Mouse (Mus musculus): ENCODE results near the gene C1qa. TPM values are rescaled to one million over a fixed set of nuclear protein-coding genes. Genes with fewer than 3 reads are reported as not detected.

Gene C1qa
- total RNA-seq, 1 experiment from 2014 or later = 28.7 TPM

- DNase-seq = no peak
These were observed 551 bp upstream of the C1qa start for GRCm38 (mm10) chr4:136899154-136899553.

DNA sequence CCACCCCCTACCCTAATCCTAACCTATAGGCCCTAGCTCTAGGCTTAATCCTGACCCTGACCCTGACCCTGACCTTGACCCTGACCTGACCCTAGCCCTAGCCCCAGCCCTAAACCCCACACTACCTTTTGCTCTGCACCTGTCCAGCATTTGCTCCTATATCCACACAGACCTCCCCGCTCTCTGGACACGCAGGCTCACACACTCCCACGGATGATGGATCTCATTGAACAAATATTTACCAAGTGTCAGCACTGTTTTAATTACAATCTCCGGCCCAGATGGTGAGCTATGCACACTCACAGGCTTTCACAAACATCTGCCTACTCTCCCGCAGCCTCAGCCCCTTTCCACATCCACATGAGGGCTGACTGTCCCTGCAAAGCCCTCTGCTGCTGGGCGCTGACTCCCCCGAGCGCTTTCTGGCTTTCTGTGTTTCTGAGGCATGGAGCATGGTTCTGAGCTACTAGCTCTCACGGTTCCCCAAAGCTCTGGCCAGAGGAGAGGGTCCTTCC lies 462 bp downstream of the C1qa start:
- no peak for DNase-seq

GRCm38 (mm10) chr4:136896461-136896860 lies 2.1 kb downstream of the C1qa start:
- no peak for DNase-seq

DNA sequence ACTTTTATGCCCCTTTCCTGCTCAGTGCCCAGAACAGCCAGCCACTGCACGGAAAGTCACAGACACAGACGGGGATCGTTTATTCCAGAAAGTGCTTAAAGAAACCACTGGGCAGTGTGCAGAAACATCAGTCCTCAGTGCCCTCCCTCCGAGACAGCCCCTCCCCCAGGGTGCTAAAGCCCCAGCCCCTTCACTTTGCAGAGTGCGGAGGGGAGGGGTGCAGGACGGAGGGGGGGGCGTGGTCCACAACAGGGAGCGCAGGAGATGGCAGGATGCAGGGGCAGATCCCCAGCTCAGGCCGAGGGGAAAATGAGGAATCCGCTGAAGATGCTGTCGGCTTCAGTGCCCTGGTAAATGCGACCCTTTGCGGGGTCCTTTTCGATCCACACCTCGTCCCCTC lies 2.7 kb downstream of the C1qa start:
- DNase-seq = no peak

GRCm38 (mm10) chr4:136894821-136895220 lies 3.8 kb downstream of the C1qa start:
- no peak for DNase-seq

DNA sequence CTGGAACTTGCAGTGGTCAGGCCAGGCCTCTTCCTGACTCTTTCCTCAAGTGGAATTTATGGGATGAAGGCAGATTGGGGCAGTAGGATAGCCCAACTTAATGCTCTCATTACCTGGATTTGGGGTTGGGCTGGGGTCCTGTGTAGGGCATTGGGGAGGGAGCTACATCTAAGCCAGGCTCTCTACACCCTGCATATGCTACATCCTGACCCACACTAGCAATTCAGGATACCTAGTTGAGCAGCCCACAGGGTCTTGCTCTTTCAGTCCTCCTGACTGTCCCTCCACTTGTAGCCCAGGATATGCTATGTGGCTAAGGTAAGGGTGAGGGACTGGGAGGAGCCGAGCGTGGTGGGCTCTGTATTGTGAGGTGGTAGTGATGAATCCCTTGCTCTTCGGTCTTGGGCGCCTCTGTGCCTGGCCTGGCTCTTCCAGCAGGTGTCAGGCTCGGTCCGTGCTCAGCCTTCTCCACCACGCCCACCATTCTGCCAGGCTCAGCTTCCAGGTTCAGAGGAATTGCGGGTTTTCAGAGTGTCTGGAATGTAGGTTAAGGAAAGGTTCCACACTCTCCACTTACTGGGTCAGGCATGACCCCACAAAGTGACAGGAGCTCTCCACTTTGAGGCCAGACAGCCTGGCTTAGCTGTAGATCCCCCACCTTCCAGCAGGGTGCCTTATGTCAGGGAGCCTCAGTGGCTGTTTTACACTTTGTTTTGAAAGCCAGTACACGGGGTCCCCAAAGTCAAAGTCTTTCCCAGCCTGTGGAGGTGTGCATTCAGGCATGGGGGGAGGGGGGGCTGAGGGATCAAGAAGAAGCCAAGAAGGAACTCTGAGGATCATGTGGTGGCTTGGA lies 4.7 kb downstream of the C1qa start:
- peak; percentile 34 for DNase-seq

GRCm38 (mm10) chr4:136892811-136893210 lies 5.8 kb downstream of the C1qa start, which contains the start of gene C1qc:
C1qc (minus strand) TSS chr4:136893065.
- DNase-seq = no peak

DNA sequence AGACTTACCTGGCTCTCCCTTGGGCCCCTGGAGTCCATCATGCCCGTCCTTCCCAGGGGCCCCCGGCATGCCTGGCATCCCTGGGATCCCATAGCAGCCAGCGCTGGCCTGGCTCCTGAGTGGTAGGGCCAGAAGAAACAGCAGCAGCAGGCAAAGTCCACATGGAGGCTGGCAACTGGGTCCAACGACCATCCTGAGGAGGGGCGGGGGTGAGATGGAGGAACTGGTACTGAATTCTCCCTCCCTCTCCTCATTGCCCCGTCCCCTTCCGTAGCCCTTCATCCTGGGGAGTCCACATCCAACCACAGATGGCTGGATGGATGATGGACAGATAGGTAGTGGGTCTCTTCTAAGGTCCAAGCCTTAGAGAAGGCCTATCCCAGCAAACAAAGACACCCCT lies 6.2 kb downstream of the C1qa start:
- DNase-seq = no peak

DNA sequence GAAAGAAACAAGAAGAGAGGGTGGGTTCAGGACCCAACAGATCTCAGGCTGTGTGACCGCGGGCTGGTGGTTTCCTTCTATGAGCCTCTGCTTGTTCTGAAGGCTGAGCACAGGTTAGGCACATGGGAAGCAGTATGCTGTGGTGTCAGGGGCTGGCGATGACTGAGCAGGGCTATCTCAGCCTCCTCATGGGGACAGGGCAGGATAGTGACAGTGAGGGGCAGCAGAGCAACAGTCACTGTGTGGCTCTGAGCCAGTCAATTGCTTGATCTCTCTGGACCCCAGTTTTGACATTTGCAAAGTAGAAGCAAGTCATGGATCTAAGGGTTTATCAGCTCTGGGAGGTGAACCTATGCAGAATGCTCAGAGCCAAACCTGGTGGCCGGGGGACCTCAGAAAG lies 7.5 kb downstream of the C1qa start:
- DNase-seq = no peak

GRCm38 (mm10) chr4:136889981-136890380 lies 8.6 kb downstream of the C1qa start:
- DNase-seq = no peak

- DNase-seq = no peak
These were observed 10.9 kb downstream of the C1qa start for GRCm38 (mm10) chr4:136887714-136888113.

GRCm38 (mm10) chr4:136886101-136886500 lies 12.5 kb downstream of the C1qa start, which contains the start of gene C1qb:
C1qb (minus strand) TSS chr4:136886187.
- DNase-seq = no peak

DNA sequence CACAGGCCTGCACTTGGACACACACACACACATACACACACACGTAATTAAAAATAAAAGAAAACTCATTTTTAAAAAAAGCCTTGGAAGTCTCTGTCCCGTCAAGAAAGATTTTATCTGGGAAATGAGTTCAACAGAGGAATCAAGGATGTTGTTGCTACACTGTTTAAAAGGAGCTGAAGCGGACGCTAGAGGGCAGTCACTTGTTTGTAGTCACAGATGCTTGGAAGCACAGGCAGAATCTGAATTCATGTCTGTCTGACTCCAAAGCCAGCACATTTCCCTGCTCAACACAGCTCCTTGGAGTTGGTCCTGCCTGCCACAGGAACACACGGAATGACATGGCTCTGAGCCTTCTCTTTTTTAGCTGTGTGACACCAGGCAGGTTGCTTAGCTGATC lies 20.0 kb downstream of the C1qa start:
- no peak for DNase-seq

- DNase-seq = no peak
These were observed 20.4 kb downstream of the C1qa start for GRCm38 (mm10) chr4:136878171-136878570.

DNA sequence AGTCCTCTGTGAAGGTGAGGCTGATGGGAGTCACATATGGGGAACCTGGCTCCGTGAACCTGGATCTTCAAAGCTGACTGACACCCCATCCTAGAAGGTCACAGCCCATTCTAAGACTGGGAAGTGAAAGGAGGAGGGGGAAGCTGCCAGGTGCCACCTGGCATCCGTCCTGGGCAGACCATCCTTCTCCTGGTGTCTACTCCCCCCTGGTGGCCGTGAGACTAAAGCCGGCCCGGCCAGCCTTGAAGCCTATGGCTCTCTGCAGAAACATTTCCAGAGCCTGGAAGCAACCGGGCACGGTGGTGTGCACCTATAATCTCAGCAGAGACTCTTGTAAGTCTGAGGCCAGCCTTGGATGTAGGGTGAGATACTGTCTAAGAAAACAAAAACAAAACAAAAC lies 21.6 kb downstream of the C1qa start:
- peak; percentile 59 for DNase-seq

DNA sequence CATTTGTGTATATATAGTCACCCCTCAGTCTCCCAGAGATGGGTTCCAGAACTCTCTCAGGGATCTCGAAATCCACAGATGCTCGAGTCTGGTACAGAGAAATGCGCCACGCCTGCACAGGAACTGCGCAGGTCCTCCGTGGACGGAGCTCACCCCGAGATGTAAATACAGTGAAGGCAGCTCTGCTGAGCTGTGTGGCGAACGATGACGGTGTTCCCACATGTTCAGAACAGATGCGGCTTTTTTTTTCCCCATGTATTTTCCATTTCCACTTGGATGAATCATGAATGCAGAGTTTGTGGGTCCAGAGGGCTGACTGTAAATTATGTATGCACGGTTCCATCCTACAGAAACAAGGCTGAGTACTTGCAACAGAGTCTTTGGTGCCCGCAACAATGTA lies 23.6 kb downstream of the C1qa start:
- DNase-seq = no peak

- no peak for DNase-seq
These were observed 30.2 kb downstream of the C1qa start for GRCm38 (mm10) chr4:136868371-136868770.

DNA sequence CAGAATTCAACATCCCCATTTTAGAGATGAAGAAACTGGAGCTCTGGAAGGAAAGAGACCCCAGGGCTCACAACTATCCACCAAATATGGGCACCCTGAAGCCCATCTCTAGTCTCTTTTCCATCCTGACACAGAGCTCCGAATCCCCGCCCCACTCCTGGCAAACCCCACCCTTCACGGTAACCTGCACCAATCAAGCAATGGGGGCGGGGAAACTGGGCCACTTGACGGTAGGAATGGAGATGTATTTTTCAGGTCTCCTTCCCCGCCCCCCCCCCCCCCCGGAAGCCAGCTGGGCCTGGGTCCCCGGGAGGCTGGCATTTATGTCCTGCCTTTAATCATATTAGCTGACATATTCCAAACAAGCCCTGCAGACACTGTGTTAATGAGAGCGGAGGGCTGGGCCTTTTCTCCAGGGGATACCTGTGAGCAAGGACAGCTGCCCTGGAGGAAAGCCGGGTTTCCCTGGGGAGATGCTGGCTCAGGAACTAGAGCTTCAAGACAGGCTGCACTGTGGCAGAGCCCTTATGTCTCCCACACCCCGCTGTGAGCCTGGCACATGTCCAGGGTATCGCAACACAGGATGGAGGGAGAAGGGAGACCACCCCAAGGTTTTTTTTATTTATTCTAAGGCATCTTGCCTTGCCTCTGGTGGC lies 30.8 kb downstream of the C1qa start:
- DNase-seq = no peak

- DNase-seq = no peak
These were observed 33.1 kb downstream of the C1qa start for GRCm38 (mm10) chr4:136865531-136865930.

DNA sequence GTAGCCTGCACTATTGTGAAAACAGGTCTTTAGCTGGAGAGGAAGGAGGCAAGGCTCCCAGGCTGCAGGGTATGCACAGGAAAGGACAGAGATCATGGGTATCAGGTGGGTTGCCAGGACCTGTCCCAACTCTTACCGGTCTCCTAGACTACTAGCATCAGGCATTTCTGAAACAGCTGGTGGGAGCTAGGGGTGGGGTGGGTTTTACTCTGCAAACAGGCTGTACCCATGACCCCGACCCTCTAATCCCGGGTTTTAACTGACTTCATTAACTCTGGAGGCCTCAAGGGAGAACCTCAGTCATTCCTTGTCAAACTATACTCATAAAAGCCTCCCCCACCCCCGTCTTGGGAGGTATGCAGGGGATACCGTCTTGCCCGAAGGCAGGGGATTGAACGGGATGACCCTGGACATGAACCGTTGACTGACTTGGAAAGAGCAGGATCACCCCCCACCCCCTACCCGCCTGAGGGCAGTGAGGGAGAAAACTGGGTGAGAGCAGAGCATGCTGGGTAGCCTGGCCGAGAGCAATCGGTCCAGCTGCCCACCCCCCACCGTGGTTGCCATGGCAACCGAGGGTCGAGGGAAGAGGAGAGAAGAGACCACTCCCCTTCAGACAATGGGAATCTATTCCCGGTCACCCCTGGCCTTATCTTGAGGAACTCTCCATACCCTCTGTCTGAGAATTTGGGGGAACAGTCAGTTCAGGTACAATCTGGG lies 33.7 kb downstream of the C1qa start:
- DNase-seq = no peak

DNA sequence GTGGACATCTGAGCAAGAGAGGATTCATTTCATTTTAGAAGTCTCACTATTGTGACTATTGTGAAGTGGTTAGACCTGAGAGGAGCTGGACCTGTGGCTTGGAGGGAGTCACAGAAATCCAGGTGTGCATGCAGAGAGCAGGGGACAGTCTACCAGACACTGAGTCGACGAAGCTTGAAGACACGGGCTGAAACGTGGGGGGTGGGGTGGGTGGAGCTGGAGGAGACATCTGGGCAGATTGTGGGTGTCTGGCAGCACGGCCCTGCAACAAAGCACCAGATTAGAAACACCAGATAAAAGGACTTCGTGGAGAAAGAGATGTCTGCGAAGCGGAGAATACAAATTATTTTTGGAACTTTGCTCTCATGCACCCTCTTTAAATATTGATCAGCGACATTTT lies 35.1 kb downstream of the C1qa start:
- no peak for DNase-seq

DNA sequence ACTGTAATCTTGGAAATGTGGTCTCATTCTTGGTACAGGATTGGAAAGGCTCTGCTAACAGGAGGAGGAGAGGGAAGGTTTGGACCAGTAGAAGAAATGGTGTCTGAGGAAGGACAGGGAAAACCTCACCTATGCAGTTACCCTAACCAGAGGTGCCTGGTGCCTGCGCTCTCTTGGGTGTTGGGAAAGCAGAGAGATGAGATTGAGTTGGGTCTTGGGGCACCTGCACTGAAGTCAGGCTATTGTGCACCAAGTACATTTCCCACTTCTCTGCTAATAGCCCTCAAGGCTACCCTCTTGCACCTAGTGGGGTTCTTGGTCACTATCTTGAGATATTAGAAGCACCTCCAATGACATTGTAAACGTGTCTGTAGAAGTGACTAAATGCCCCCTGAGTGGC lies 36.2 kb downstream of the C1qa start:
- no peak for DNase-seq

GRCm38 (mm10) chr4:136861806-136862205 lies 36.8 kb downstream of the C1qa start:
- no peak for DNase-seq

Data from adrenal gland, postnatal 25 days (tissue).